Mouse (Mus musculus): Measurements from ENCODE around the gene Mta2.

GRCm38 (mm10) chr19:8989066-8989566 lies 47.4 kb downstream of the Mta2 start, which contains the start of gene Ahnak:
- TF ChIP-seq CTCF (IDR thresholded peaks at IDR 0.05; ENCODE audit: low read depth) (no peak), EP300 (IDR thresholded peaks at IDR 0.05; ENCODE audit: low read depth) (no peak)

Measured in liver, postnatal 0 days (tissue).